Mouse (Mus musculus) intestine, embryonic 14.5 days (tissue): Measurements from ENCODE around the gene Ppp3ca. TPM values are rescaled to one million over a fixed set of nuclear protein-coding genes. Genes with fewer than 3 reads are reported as not detected.

Experiments used
- ATAC-seq: fragments of 200-750 bp; cut with Nextera tagmentation; replicated peaks from 2 replicates; pipeline ENCODE4 v1.8.0; 2017; ENCODE audit warnings: low read depth, moderate number of reproducible peaks, moderate TSS enrichment, moderate library complexity; ENCODE audit not compliant: low FRiP score, low TSS enrichment
- DNase-seq: peaks from one replicate; pipeline ENCODE4 v3.0.0-alpha.2; 2018; ENCODE audit warnings: low spot score
- H3K27ac ChIP-seq: fragments of 300-500 bp; sonication (generic); 2 replicates; pipeline ENCODE4 v1.5.1; 2014; ENCODE audit warnings: low read depth, mild to moderate bottlenecking, control low read depth
- H3K27me3 ChIP-seq: fragments of 300-500 bp; sonication (generic); replicated peaks from 2 replicates; pipeline ENCODE4 v1.6.1; 2014; ENCODE audit warnings: low read length, control low read depth; ENCODE audit not compliant: control insufficient read depth, insufficient read depth
- H3K36me3 ChIP-seq: fragments of 300-500 bp; sonication (generic); 2 replicates; pipeline ENCODE4 v1.6.1; 2014; ENCODE audit warnings: low read length, control low read depth; ENCODE audit not compliant: control insufficient read depth, insufficient read depth
- H3K4me1 ChIP-seq: fragments of 300-500 bp; sonication (generic); replicated peaks from 2 replicates; pipeline ENCODE4 v1.6.1; 2014; ENCODE audit warnings: low read length, control low read depth, mixed read lengths; ENCODE audit not compliant: control insufficient read depth, insufficient read depth
- H3K4me2 ChIP-seq: fragments of 300-500 bp; sonication (generic); 2 replicates; pipeline ENCODE4 v1.6.1; 2014; ENCODE audit warnings: low read length
- H3K4me3 ChIP-seq: fragments of 300-500 bp; sonication (generic); 2 replicates; pipeline ENCODE4 v1.5.1; 2014; ENCODE audit warnings: low read depth, low read length, control low read depth, mixed read lengths
- H3K9ac ChIP-seq: fragments of 300-500 bp; sonication (generic); 2 replicates; pipeline ENCODE4 v1.6.1; 2014; ENCODE audit warnings: mild to moderate bottlenecking, low read length
- H3K9me3 ChIP-seq: fragments of 300-500 bp; sonication (generic); 2 replicates; pipeline ENCODE4 v1.6.1; 2016; ENCODE audit warnings: low read length, control low read depth; ENCODE audit not compliant: control insufficient read depth
- WGBS: fragments of 180-500 bp; shearing (Covaris S2); extraction: QIAGEN DNeasy Blood & Tissue Kit; methylation state at CpG from one replicate; pipeline ENCODE4 v1.1.7; 2014; 5-methylcytosine and 5-hydroxymethylcytosine counted together
- polyA plus RNA-seq: library from polyadenylated mRNA; unstranded; fragments of >200 nt; fragmentation: Nextera tagmentation; extraction: Ambion mirVana; gene quantifications from 2 replicates; pipeline ENCODE4 v1.2.1, GENCODE M21; 2014

The Ppp3ca gene
- polyA plus RNA-seq, 1 experiment from 2014 or later: 50.4 TPM

DNA sequence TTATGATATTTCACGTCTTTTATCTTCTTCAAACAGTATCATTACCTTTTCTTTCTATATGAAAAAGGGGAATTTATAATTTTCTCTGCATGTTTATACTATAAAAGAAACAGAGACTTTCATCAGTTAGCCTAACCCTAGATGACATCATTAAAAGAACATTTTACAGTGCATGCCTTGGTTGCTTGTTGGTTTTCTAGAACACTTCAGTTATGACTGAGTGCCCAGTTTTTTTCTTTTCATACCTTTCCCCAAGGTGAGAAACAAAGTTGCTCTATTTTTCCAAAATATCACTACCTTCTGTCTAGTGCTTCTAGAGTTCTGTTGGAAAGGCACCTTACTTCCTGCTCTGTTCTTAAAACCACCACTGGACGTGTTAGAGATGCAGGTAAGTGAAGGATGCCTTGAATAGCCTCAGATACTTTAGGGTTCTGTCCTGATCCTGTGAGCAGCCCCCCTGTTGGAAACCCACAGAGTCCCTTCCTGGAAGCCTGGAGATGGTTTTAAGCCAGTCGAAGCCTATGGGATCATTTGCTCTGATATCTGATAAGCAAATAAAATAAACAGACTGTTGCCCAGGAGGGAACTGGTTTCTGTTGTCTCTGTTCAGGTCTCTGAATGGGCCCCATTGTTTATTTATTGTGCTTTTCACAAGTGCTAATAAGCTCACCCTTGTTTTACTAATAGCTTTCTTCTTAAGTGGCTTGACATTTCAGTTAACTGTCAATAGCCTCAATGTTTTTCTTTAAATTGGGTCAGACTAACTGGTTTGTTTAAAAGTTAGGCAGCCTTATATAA, 37.5 kb downstream of the Ppp3ca start:
- ATAC-seq (no peak), DNase-seq (no peak)
- no peaks in the 10 kb centered on the region for H3K9me3 ChIP-seq
- H3K4me2 ChIP-seq: no peak overlapping the region
- 38% methylated on average over 3 of the region's 3 CpGs for WGBS
- H3K4me1 ChIP-seq: 0 out of 2 replicates have a peak, but pooled peaks cover 3% of the 10 kb centered on the region
- H3K9ac ChIP-seq: no peak overlapping the region
- no peak overlapping the region for H3K27ac ChIP-seq
- no peak overlapping the region for H3K4me3 ChIP-seq
- no peaks in the 10 kb centered on the region for H3K36me3 ChIP-seq
- no peaks in the 10 kb centered on the region for H3K27me3 ChIP-seq

DNA sequence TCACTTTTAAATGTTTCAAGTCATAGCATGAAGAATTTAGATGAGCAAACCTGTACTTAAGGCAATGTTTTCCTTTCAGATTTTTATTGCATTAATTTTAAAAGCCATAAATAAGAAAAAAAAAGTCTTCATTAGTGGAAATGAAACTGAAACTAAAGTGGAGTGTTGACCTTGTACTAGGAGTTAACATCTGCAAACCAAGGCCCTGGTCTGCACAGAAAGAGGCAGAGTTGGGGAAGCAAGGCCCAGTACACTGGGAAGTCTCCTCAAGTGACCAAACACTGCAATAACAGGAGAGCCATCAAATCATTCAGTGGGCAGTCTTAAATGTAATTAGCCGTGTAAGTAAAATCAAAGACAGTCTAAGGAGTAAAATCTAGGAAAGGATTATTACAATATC, 38.3 kb downstream of the Ppp3ca start:
- H3K9me3 ChIP-seq: no peaks in the 10 kb centered on the region
- 0 out of 2 replicates have a peak, but pooled peaks cover 3% of the 10 kb centered on the region for H3K4me1 ChIP-seq
- ATAC-seq (no peak), DNase-seq (no peak)
- no peak overlapping the region for H3K9ac ChIP-seq
- no peaks in the 10 kb centered on the region for H3K27me3 ChIP-seq
- WGBS: 22% methylated on average over 1 of the region's 1 CpGs
- H3K4me2 ChIP-seq: no peak overlapping the region
- no peak overlapping the region for H3K4me3 ChIP-seq
- H3K27ac ChIP-seq: no peak overlapping the region
- H3K36me3 ChIP-seq: no peaks in the 10 kb centered on the region

DNA sequence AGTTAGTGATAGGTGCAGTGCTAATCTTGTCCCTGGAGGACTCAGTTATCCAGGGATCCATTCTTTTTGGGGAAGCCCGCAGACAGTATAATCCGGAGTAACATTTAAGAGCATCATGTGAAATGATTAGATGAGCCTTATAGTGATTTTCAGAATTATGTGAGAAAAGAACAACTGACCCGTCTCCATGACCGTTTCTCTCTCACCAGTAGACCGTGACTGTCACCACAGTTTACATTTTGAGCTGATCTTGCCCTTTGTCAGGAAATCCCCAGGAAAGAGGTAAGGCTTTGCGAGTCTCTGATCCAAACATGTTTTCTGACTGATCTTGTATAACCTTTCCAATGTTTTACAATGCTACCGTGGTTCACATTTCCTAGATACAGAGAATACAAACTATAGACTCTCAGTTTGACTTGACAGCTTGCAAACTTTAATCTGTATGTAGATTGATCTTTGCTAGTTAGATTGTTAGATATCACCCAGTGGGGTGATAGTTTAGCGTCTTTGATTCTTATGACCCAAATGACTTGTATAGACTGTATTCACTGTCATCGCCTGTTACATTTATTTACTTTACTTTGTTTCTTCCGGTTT, 40.5 kb downstream of the Ppp3ca start:
- DNase-seq: no peak

DNA sequence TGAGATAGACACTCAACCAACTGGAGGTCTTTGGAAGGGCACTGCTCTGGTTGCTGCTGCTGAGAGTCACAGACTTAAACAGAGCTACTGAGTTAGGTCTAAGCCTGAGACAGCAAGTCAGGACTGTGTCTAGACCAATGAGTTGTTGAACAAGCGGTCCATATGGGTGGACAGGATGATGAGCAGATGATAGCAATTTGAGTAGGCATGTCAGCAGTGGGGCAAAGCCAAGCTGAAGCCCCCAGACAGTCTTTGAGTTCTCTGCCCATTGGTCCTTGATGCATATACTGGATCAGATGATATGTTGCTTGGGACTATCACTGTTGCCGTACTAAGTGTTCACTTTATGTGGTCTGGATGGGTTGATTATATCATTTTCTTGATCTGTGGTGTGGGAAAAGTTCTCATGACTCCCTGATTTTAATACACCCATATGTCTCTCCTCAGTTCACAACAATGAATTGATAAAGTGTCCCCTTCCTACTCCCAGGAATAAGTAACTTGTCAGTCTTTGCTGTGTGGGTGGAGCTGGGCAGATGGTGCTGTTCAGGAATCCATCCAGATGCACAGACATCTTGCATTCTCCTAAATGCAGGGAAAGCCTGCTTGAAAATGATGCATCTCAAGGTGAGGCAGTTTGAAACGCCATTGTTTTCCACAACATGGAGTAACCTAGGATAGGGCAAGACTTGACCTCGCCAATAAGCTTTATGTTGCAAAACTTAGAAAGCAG, 44.5 kb downstream of the Ppp3ca start:
- no peak overlapping the region for H3K9ac ChIP-seq
- H3K4me3 ChIP-seq: no peak overlapping the region
- H3K36me3 ChIP-seq: no peaks in the 10 kb centered on the region
- 95% methylated on average over 4 of the region's 4 CpGs for WGBS
- ATAC-seq: no peak
- H3K4me2 ChIP-seq: no peak overlapping the region
- H3K27me3 ChIP-seq: no peaks in the 10 kb centered on the region
- DNase-seq: no peak
- no peak overlapping the region for H3K27ac ChIP-seq
- H3K9me3 ChIP-seq: no peaks in the 10 kb centered on the region
- no peaks in the 10 kb centered on the region for H3K4me1 ChIP-seq

More for the DNA sequence above, 40.5 kb downstream of the Ppp3ca start:
- H3K4me1 ChIP-seq: no peaks in the 10 kb centered on the region
- H3K27ac ChIP-seq: no peak overlapping the region
- WGBS: 62% methylated on average over 10 of the region's 10 CpGs
- no peaks in the 10 kb centered on the region for H3K36me3 ChIP-seq
- H3K27me3 ChIP-seq: no peaks in the 10 kb centered on the region
- no peak overlapping the region for H3K4me3 ChIP-seq
- H3K9ac ChIP-seq: no peak overlapping the region
- no peak for ATAC-seq
- H3K9me3 ChIP-seq: no peaks in the 10 kb centered on the region
- no peak overlapping the region for H3K4me2 ChIP-seq

DNA sequence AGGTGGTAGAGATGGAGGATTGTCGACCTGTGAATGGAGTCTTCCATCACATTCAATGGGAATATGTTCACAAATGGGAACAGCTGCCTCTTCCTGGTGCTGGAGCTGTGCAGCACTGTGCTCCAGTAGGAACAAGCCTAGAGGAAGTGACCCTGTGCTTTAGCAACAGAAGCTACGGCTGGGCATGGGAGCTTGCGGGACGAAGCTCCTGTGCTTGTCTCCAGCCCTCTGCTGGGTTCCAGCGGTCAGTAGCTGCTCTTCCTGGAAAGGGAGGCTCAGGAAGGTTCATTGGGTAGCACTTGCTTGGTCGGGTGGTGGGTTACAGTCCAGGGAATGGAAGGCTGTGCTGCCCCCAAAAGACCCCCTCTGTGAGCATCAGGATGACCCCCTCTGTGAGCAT, 46.3 kb downstream of the Ppp3ca start:
- no peak overlapping the region for H3K27ac ChIP-seq
- WGBS: 79% methylated on average over 6 of the region's 6 CpGs
- no peak overlapping the region for H3K4me3 ChIP-seq
- no peaks in the 10 kb centered on the region for H3K36me3 ChIP-seq
- no peak for ATAC-seq
- H3K9ac ChIP-seq: no peak overlapping the region
- no peak for DNase-seq
- no peaks in the 10 kb centered on the region for H3K27me3 ChIP-seq
- peaks cover 3% of the 10 kb centered on the region; the same call in 1 of the 2 replicates for H3K4me1 ChIP-seq
- no peaks in the 10 kb centered on the region for H3K9me3 ChIP-seq
- no peak overlapping the region for H3K4me2 ChIP-seq

DNA sequence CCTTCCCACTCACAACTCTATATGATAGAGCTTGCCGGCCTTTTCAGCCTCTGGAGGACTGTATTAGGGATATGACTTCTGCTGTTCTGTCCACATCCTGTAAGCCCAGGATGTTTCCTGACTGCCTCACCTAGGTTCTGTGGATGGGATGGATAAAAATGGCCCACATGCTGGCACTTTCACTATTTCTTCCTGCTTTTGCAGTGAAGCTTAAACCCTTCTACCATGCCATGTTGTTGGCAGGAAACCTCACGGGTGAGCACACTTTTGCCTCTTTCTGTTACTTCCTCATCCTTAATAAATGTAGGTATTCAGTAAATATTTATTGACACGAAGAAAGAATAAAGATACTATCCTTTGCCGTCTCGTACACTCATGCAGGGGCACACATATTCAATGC, 48.5 kb downstream of the Ppp3ca start:
- WGBS: 89% methylated on average over 5 of the region's 5 CpGs
- Histone ChIP-seq H3K4me3 (no peak overlapping the region), H3K9ac (no peak overlapping the region), H3K4me1 (peaks cover 6% of the 10 kb centered on the region; the same call in 1 of the 2 replicates), H3K27me3 (no peaks in the 10 kb centered on the region), H3K36me3 (no peaks in the 10 kb centered on the region), H3K9me3 (no peaks in the 10 kb centered on the region), H3K27ac (no peak overlapping the region), H3K4me2 (no peak overlapping the region)
- DNase-seq (no peak), ATAC-seq (no peak)

DNA sequence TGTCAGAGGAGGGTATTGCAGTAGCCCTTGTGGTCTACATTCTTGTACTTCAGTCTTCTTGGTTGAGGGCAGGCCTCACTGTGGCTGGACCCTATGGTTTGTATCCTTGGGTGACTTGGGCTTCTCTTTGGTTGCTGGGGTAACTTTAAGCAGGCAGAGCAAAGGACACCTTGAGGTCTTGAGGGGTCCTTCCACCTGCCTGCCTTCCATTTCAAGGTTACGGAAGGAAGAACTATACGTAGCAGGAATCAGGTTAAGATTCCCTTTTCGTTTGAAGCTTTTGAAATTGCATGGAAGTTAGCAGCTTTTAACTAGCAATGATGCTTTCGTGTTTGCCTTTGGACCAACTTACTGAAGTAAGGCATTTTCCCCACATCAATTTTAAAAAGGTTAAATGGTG, 51.3 kb downstream of the Ppp3ca start:
- DNase-seq (no peak), ATAC-seq (no peak)
- WGBS: 88% methylated on average over 4 of the region's 4 CpGs
- no peak overlapping the region for H3K27ac ChIP-seq
- H3K9ac ChIP-seq: no peak overlapping the region
- H3K9me3 ChIP-seq: no peaks in the 10 kb centered on the region
- H3K4me2 ChIP-seq: no peak overlapping the region
- no peak overlapping the region for H3K4me3 ChIP-seq
- H3K27me3 ChIP-seq: no peaks in the 10 kb centered on the region
- H3K4me1 ChIP-seq: peaks cover 6% of the 10 kb centered on the region; the same call in 1 of the 2 replicates
- H3K36me3 ChIP-seq: no peaks in the 10 kb centered on the region

DNA sequence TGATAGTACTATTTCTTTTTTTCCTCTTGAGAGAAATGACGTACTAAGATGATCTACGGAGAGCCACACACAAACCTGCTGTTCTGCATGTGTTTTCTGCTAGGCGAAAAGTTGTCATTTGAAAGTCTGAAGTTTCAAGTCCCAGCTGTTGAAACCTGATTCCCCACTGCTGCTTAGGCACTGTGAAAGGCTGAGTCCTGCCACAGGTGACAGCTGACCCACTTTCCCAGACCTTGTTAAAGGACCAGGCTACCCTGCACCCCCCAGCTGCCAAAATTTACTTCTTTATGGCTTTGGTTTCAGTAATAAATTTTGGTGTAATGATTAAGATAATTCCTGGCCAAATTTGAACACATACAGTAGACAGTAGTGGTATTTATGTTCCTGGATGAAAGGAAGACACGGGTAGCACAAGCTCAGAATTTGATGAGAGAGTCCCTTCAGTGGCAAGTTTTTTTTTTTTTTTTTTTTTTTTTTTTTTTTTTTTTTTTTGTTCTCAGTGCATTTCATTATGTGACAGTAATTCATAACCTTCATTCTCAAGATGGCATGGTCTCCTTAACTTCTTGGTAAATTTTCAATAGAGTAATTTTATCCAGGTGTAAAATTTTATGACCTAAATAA, 52.0 kb downstream of the Ppp3ca start:
- Histone ChIP-seq H3K4me1 (peaks cover 6% of the 10 kb centered on the region; the same call in 1 of the 2 replicates), H3K36me3 (no peaks in the 10 kb centered on the region), H3K27me3 (no peaks in the 10 kb centered on the region), H3K27ac (no peak overlapping the region), H3K4me3 (no peak overlapping the region), H3K9ac (no peak overlapping the region), H3K9me3 (no peaks in the 10 kb centered on the region), H3K4me2 (no peak overlapping the region)
- no peak for DNase-seq
- ATAC-seq: no peak
- 59% methylated on average over 4 of the region's 4 CpGs for WGBS
